Mouse (Mus musculus): ENCODE measurements around the gene Lifr. TPM values are rescaled to one million over a fixed set of nuclear protein-coding genes. Genes with fewer than 3 reads are reported as not detected.

Lifr gene
- total and polyA plus RNA-seq, 2 experiments = 134 to 431 TPM

- no peaks in the 10 kb centered on the region for H3K79me2 ChIP-seq (ENCODE audit: control insufficient read depth, insufficient read depth, low read length)
- WGBS = 78% methylated on average over 13 of the region's 13 CpGs
- H3K27me3 ChIP-seq (ENCODE audit: control insufficient read depth, insufficient read depth, low read length) = no peaks in the 10 kb centered on the region
- TF ChIP-seq CTCF (IDR thresholded peaks at IDR 0.05; ENCODE audit: low read depth, low read length) = no peak
- TF ChIP-seq POLR2A (IDR thresholded peaks at IDR 0.05; ENCODE audit: extremely low read depth, insufficient read depth, low read length) = no peak
- H3K36me3 ChIP-seq (ENCODE audit: control insufficient read depth, insufficient read depth, low read length) = no peaks in the 10 kb centered on the region
- H3K4me1 ChIP-seq (ENCODE audit: control insufficient read depth, insufficient read depth, low read length) = no peaks in the 10 kb centered on the region
- no peak overlapping the region for H3K27ac ChIP-seq (replicated peaks; ENCODE audit: insufficient read depth, low read depth, low read length)
- H3K9ac ChIP-seq (ENCODE audit: low read depth, low read length) = no peak overlapping the region
- H3K4me3 ChIP-seq (ENCODE audit: insufficient read depth, low read depth, low read length) = no peak overlapping the region
- no peak for DNase-seq (ENCODE audit: extremely low read depth, low read depth, low spot score)
Measured at GRCm38 (mm10) chr15:7233393-7234090, 143.1 kb downstream of the Lifr start.

DNA sequence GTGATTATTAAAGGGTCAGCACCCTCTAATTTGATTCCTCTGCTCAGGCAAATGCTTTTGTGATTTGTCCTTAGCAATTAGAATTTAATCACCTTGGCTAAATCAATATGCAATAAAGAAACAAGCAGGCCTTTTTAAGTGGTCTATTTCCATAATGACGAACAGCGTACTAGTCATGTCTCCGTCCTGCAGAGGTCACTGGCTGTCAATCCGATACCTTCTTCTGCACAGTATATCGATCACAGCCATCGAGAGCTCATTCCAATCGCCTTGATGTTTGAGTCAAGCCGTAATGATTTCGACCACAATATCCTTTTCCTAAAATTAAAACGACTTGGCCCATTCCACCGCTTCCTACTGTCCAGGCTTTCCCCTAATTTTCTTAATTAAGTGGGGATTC lies 149.5 kb downstream of the Lifr start:
- H3K27ac ChIP-seq (replicated peaks; ENCODE audit: insufficient read depth, low read depth, low read length) = no peak overlapping the region
- no peak overlapping the region for H3K4me3 ChIP-seq (ENCODE audit: insufficient read depth, low read depth, low read length)
- H3K9ac ChIP-seq (ENCODE audit: low read depth, low read length) = no peak overlapping the region
- DNase-seq (ENCODE audit: extremely low read depth, low read depth, low spot score) = no peak
- no peak for TF ChIP-seq POLR2A (IDR thresholded peaks at IDR 0.05; ENCODE audit: extremely low read depth, insufficient read depth, low read length)
- H3K27me3 ChIP-seq (ENCODE audit: control insufficient read depth, insufficient read depth, low read length) = no peaks in the 10 kb centered on the region
- H3K79me2 ChIP-seq (ENCODE audit: control insufficient read depth, insufficient read depth, low read length) = no peaks in the 10 kb centered on the region
- WGBS = 94% methylated on average over 11 of the region's 11 CpGs
- peaks cover 5% of the 10 kb centered on the region for H3K4me1 ChIP-seq (ENCODE audit: control insufficient read depth, insufficient read depth, low read length)
- H3K36me3 ChIP-seq (ENCODE audit: control insufficient read depth, insufficient read depth, low read length) = no peaks in the 10 kb centered on the region

DNA sequence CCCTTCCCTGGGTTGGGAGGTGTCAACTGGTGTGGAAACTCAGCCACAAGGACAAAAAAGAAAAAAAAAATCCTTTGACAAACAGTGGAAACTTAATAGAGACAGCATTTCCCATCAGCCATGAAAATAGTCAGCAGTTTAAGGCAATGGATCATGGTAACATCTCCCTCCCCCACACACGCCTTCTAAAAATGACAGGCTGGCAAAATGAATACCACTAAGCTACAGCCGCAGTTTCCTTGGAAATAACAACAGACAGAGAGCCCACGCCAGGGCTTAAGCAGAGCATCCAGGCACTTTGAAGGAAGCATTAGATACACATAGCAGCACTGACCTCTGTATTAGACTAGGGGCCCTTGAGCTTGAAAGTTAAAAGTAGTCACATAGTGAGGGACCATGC lies 150.5 kb downstream of the Lifr start:
- 83% methylated on average over 3 of the region's 3 CpGs for WGBS
- TF ChIP-seq POLR2A (IDR thresholded peaks at IDR 0.05; ENCODE audit: extremely low read depth, insufficient read depth, low read length) = no peak
- no peak for TF ChIP-seq CTCF (IDR thresholded peaks at IDR 0.05; ENCODE audit: low read depth, low read length)

DNA sequence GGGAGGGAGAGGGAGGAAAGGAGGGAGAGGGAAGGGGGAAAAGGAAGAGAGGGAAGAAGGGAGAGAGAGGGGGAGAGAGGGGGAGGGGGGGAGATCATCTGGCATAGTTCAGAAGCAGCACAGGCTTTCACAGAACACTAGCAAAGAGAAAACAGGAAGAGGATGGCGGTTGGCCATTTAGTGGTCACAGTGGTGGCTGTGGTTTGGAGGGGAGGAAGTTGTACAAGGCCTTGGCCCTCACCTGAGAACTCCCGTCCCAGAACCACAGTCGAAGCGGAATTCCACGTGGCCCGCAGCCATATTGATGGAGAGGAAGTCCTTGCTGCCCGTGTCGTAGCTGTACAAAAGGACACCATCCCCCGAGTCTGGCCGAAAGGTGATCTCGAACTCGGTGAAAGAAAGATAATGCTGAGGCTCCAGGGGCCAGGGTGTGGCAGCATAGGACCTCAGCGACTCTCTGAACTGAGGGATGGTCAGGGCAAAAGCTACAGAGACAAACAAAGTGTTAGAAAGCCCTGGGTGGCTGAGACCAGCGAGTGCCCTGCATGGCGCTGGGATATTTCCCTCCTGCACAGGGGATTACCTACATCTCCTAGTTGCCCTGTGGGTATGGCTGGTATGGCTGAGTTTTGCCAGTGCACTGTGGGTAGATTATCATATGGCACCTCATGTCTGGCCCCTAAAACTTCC lies 151.9 kb downstream of the Lifr start:
- DNase-seq (ENCODE audit: extremely low read depth, low read depth, low spot score) = no peak
- no peak overlapping the region for H3K9ac ChIP-seq (ENCODE audit: low read depth, low read length)
- 83% methylated on average over 15 of the region's 15 CpGs for WGBS
- no peaks in the 10 kb centered on the region for H3K36me3 ChIP-seq (ENCODE audit: control insufficient read depth, insufficient read depth, low read length)
- H3K79me2 ChIP-seq (ENCODE audit: control insufficient read depth, insufficient read depth, low read length) = no peaks in the 10 kb centered on the region
- no peak for TF ChIP-seq POLR2A (IDR thresholded peaks at IDR 0.05; ENCODE audit: extremely low read depth, insufficient read depth, low read length)
- no peak for TF ChIP-seq CTCF (IDR thresholded peaks at IDR 0.05; ENCODE audit: low read depth, low read length)
- H3K27me3 ChIP-seq (ENCODE audit: control insufficient read depth, insufficient read depth, low read length) = no peaks in the 10 kb centered on the region
- H3K27ac ChIP-seq (replicated peaks; ENCODE audit: insufficient read depth, low read depth, low read length) = no peak overlapping the region
- peaks cover 5% of the 10 kb centered on the region for H3K4me1 ChIP-seq (ENCODE audit: control insufficient read depth, insufficient read depth, low read length)
- no peak overlapping the region for H3K4me3 ChIP-seq (ENCODE audit: insufficient read depth, low read depth, low read length)

More for the DNA sequence above, 150.5 kb downstream of the Lifr start:
- H3K36me3 ChIP-seq (ENCODE audit: control insufficient read depth, insufficient read depth, low read length) = no peaks in the 10 kb centered on the region
- H3K4me1 ChIP-seq (ENCODE audit: control insufficient read depth, insufficient read depth, low read length) = peaks cover 5% of the 10 kb centered on the region
- H3K27me3 ChIP-seq (ENCODE audit: control insufficient read depth, insufficient read depth, low read length) = no peaks in the 10 kb centered on the region
- no peak overlapping the region for H3K9ac ChIP-seq (ENCODE audit: low read depth, low read length)
- no peak for DNase-seq (ENCODE audit: extremely low read depth, low read depth, low spot score)
- H3K4me3 ChIP-seq (ENCODE audit: insufficient read depth, low read depth, low read length) = no peak overlapping the region
- no peaks in the 10 kb centered on the region for H3K79me2 ChIP-seq (ENCODE audit: control insufficient read depth, insufficient read depth, low read length)
- H3K27ac ChIP-seq (replicated peaks; ENCODE audit: insufficient read depth, low read depth, low read length) = no peak overlapping the region

Other genes with a start within 250 kb of the Lifr start
- gene Osmr, start 215.6 kb upstream of the Lifr start, total RNA-seq (2014; rRNA removed) = 4.8 and 6.4 TPM in 2 replicates
- 0.41 and 0.69 TPM in 2 replicates for gene Osmr, start 215.6 kb upstream of the Lifr start, polyA plus RNA-seq (2012; rRNA removed)